Mouse (Mus musculus): ENCODE data around the gene Pelp1.
"Not testable (repeated sequence)": the region's sequence is repeated elsewhere in the genome, so short reads cannot be mapped to it uniquely, and the experiment has no call there.

Pelp1 gene

GRCm38 (mm10) chr11:70419486-70419885 is 9.7 kb upstream of the Pelp1 start:
- DNase-seq = no peak

- no peak for DNase-seq
Observed at GRCm38 (mm10) chr11:70418199-70418598, 8.4 kb upstream of the Pelp1 start.

GRCm38 (mm10) chr11:70413961-70414360 is 4.1 kb upstream of the Pelp1 start:
- peak; percentile 86 for DNase-seq

- no peak for DNase-seq
Observed at GRCm38 (mm10) chr11:70412591-70412990, 2.8 kb upstream of the Pelp1 start.

- DNase-seq = no peak
Observed at GRCm38 (mm10) chr11:70410297-70410643, 439 bp upstream of the Pelp1 start.

GRCm38 (mm10) chr11:70403598-70403997 is 6.2 kb downstream of the Pelp1 start:
- DNase-seq = peak; percentile 37

- DNase-seq = no peak
Observed at GRCm38 (mm10) chr11:70389421-70389820, 20.4 kb downstream of the Pelp1 start.

GRCm38 (mm10) chr11:70387436-70387835 is 22.4 kb downstream of the Pelp1 start:
- peak; percentile 22 for DNase-seq

- DNase-seq = peak; percentile 17
Observed at GRCm38 (mm10) chr11:70384136-70384535, 25.7 kb downstream of the Pelp1 start.

- no peak for DNase-seq
Observed at GRCm38 (mm10) chr11:70381330-70381729, 28.5 kb downstream of the Pelp1 start.

GRCm38 (mm10) chr11:70380478-70381005 is 29.3 kb downstream of the Pelp1 start:
- DNase-seq = no peak

- DNase-seq = no peak
Observed at GRCm38 (mm10) chr11:70376054-70376453, 33.8 kb downstream of the Pelp1 start.

- no peak for DNase-seq
Observed at GRCm38 (mm10) chr11:70374302-70374701, 35.5 kb downstream of the Pelp1 start.

- no peak for DNase-seq
Observed at GRCm38 (mm10) chr11:70372849-70373557, 36.8 kb downstream of the Pelp1 start.

GRCm38 (mm10) chr11:70372396-70372795 is 37.4 kb downstream of the Pelp1 start:
- DNase-seq = no peak

- not testable (repeated sequence) for DNase-seq
Observed at GRCm38 (mm10) chr11:70368626-70369025, 41.2 kb downstream of the Pelp1 start.

GRCm38 (mm10) chr11:70367701-70368100 is 42.1 kb downstream of the Pelp1 start:
- DNase-seq = not testable (repeated sequence)

GRCm38 (mm10) chr11:70351868-70352267 is 58.0 kb downstream of the Pelp1 start, which contains the start of gene Alox15:
Gene Alox15, minus strand, starts transcription at chr11:70352031.
- DNase-seq = no peak

- DNase-seq = no peak
Observed at GRCm38 (mm10) chr11:70348630-70349029, 61.2 kb downstream of the Pelp1 start.

GRCm38 (mm10) chr11:70347861-70348260 is 62.0 kb downstream of the Pelp1 start:
- no peak for DNase-seq

- DNase-seq = no peak
Observed at GRCm38 (mm10) chr11:70345546-70345945, 64.3 kb downstream of the Pelp1 start.

- no peak for DNase-seq
Observed at GRCm38 (mm10) chr11:70345061-70345460, 64.8 kb downstream of the Pelp1 start.

Data from kidney, postnatal 14 days (tissue).